13 mouse cellular contexts compared by ENCODE assay signal in the genomic region with DNA sequence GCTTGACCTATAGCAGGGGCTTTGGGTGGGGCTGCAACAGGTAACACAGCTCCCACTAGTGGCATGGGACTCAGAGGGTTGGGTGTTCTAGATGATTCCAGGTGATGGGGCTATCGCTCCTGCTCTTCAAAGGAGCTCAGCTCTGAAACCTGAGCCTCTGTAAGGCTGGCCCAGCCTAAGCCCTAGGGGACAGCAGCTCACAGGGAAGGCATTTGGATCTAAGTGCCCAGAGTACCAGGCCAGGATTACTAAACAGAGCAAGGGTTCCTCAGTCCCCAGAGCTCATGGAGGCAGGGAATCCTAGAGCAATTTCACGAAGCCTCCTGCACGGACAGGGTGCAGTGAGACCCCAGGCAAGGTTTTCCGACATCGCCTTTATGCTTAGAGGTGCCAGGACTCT. TPM values are rescaled to one million over a fixed set of nuclear protein-coding genes. Genes with fewer than 3 reads are reported as not detected.
DNase-seq lines count a peak whose midpoint lies in the region; ATAC-seq and TF ChIP-seq lines count a peak whose summit lies in the region.
"Had no signal": no experiment of that assay in that cellular context is flagged by ENCODE, and none has a peak within 500 bp of the region (broad histone marks: within the 10 kb centered on the region; RNA-seq: fewer than 3 reads in every experiment).

No protein-coding gene starts in this region.

- TF ChIP-seq CTCF in stomach, postnatal 0 days (IDR thresholded peaks at IDR 0.05; ENCODE audit: low read depth): peak; percentile 23; the same call in 1 of the 2 replicates

- peak overlapping the region; percentile 32; the same call in 1 of the 2 replicates for H3K27ac ChIP-seq in heart, embryonic 12.5 days (ENCODE audit: poor library complexity, severe bottlenecking)
- no peak overlapping the region for H3K27ac ChIP-seq in lung, embryonic 16.5 days (ENCODE audit: low read length)
- no peak overlapping the region for H3K27ac ChIP-seq in intestine, embryonic 15.5 days
- no peak overlapping the region for H3K27ac ChIP-seq in stomach, postnatal 0 days (replicated peaks)
- H3K27ac ChIP-seq: forebrain, embryonic 12.5 days had no signal

- peaks cover 30% of the 10 kb centered on the region for H3K4me1 ChIP-seq in heart, embryonic 12.5 days (replicated peaks)
- H3K4me1 ChIP-seq in lung, embryonic 16.5 days (replicated peaks; ENCODE audit: control insufficient read depth, insufficient read depth, low read length): peaks cover 24% of the 10 kb centered on the region
- peaks cover 20% of the 10 kb centered on the region for H3K4me1 ChIP-seq in intestine, embryonic 15.5 days (replicated peaks)
- no peaks in the 10 kb centered on the region for H3K4me1 ChIP-seq in stomach, postnatal 0 days (replicated peaks; ENCODE audit: control insufficient read depth, insufficient read depth)

- H3K36me3 ChIP-seq in heart, embryonic 12.5 days: no peaks in the 10 kb centered on the region
- no peaks in the 10 kb centered on the region for H3K36me3 ChIP-seq in lung, embryonic 16.5 days (ENCODE audit: control insufficient read depth, insufficient read depth, low read length)
- no peaks in the 10 kb centered on the region for H3K36me3 ChIP-seq in intestine, embryonic 15.5 days
- H3K36me3 ChIP-seq in stomach, postnatal 0 days (ENCODE audit: control insufficient read depth, insufficient read depth, low read length): no peaks in the 10 kb centered on the region
- H3K36me3 ChIP-seq: forebrain, embryonic 12.5 days had no signal

- 74% methylated on average over 5 of the region's 5 CpGs for WGBS in heart, embryonic 12.5 days
- WGBS in lung, embryonic 16.5 days: 83% methylated on average over 5 of the region's 5 CpGs
- WGBS in intestine, embryonic 15.5 days: 86% methylated on average over 5 of the region's 5 CpGs
- 74% methylated on average over 5 of the region's 5 CpGs for WGBS in stomach, postnatal 0 days

- H3K9me3 ChIP-seq in heart, embryonic 12.5 days (replicated peaks): no peaks in the 10 kb centered on the region
- H3K9me3 ChIP-seq in lung, embryonic 16.5 days (ENCODE audit: control insufficient read depth, low read length): no peaks in the 10 kb centered on the region
- no peaks in the 10 kb centered on the region for H3K9me3 ChIP-seq in intestine, embryonic 15.5 days
- H3K9me3 ChIP-seq in stomach, postnatal 0 days (ENCODE audit: control insufficient read depth, low read length): no peaks in the 10 kb centered on the region
- H3K9me3 ChIP-seq: forebrain, embryonic 12.5 days had no signal

- no peak for ATAC-seq in heart, embryonic 12.5 days (ENCODE audit: insufficient number of reproducible peaks, low FRiP score)
- no peak for ATAC-seq in lung, embryonic 16.5 days (ENCODE audit: low read depth)
- no peak for ATAC-seq in intestine, embryonic 15.5 days
- ATAC-seq in stomach, postnatal 0 days (ENCODE audit: low FRiP score, low TSS enrichment): no peak
- ATAC-seq: midbrain, embryonic 16.5 days had no signal

- H3K9ac ChIP-seq in heart, embryonic 12.5 days: peak overlapping the region; percentile 59
- H3K9ac ChIP-seq in lung, embryonic 16.5 days (ENCODE audit: low read length): peak overlapping the region; percentile 50
- H3K9ac ChIP-seq in intestine, embryonic 15.5 days: no peak overlapping the region
- no peak overlapping the region for H3K9ac ChIP-seq in stomach, postnatal 0 days (ENCODE audit: low read length)
- H3K9ac ChIP-seq: forebrain, embryonic 12.5 days had no signal

- DNase-seq in heart, adult 8-10 months (ENCODE audit: low spot score): no peak
- no peak for DNase-seq in lung, postnatal 14 days
- DNase-seq in stomach, postnatal 0 days (ENCODE audit: low spot score): no peak
- DNase-seq in ovary, postnatal 36 days (ENCODE audit: low spot score): no peak
- no peak for DNase-seq in spleen, postnatal 14 days (ENCODE audit: low spot score in 2 of 2)

- TF ChIP-seq EP300 in stomach, postnatal 0 days (optimal IDR thresholded peaks at IDR 0.05): no peak

- peak overlapping the region; percentile 56 for H3K4me2 ChIP-seq in heart, embryonic 12.5 days
- peak overlapping the region; percentile 49 for H3K4me2 ChIP-seq in lung, embryonic 16.5 days (ENCODE audit: low read depth, low read length)
- H3K4me2 ChIP-seq in intestine, embryonic 15.5 days (replicated peaks): peak overlapping the region; percentile 9; the same call in 1 of the 2 replicates
- 0 out of 2 replicates have a peak overlapping the region, but pooled peaks have one; percentile 1 for H3K4me2 ChIP-seq in stomach, postnatal 0 days (replicated peaks; ENCODE audit: low read depth)
- H3K4me2 ChIP-seq: forebrain, embryonic 12.5 days had no signal

- H3K27me3 ChIP-seq in heart, embryonic 12.5 days (replicated peaks): no peaks in the 10 kb centered on the region
- no peaks in the 10 kb centered on the region for H3K27me3 ChIP-seq in lung, embryonic 16.5 days (ENCODE audit: control insufficient read depth, insufficient read depth, low read depth, low read length)
- no peaks in the 10 kb centered on the region for H3K27me3 ChIP-seq in intestine, embryonic 15.5 days (replicated peaks)
- H3K27me3 ChIP-seq in stomach, postnatal 0 days (ENCODE audit: control insufficient read depth, insufficient read depth, low read length): no peaks in the 10 kb centered on the region
- H3K27me3 ChIP-seq: forebrain, embryonic 12.5 days had no signal

- H3K4me3 ChIP-seq in heart, embryonic 12.5 days: peak overlapping the region; percentile 46
- H3K4me3 ChIP-seq in lung, embryonic 16.5 days (ENCODE audit: low read length): peak overlapping the region; percentile 40
- no peak overlapping the region for H3K4me3 ChIP-seq in intestine, embryonic 15.5 days (replicated peaks)
- 0 out of 2 replicates have a peak overlapping the region, but pooled peaks have one; percentile 2 for H3K4me3 ChIP-seq in stomach, postnatal 0 days (ENCODE audit: low read depth, low read length)
- H3K4me3 ChIP-seq: forebrain, embryonic 12.5 days had no signal

RNA-seq across cellular contexts. Expression of gene Mmrn2, which starts 0.7 kb away (rescaled TPM):
- polyA plus RNA-seq in heart, embryonic 12.5 days (2016; fragmentation: Nextera tagmentation; extraction: Ambion mirVana): 31.3 and 32.0 TPM in 2 replicates
- total RNA-seq in heart, adult 8-10 months (2022): 10 to 100 TPM; 36.6 to 47.3 (median 43.5) TPM
- polyA plus RNA-seq in lung, embryonic 16.5 days (2015; fragmentation: Nextera tagmentation; extraction: Ambion mirVana): 14.8 and 15.6 TPM in 2 replicates
- polyA plus RNA-seq in intestine, embryonic 15.5 days (2015; fragmentation: Nextera tagmentation; extraction: Ambion mirVana): 7.9 and 9.0 TPM in 2 replicates
- 4.1 TPM in 2 replicates for polyA plus RNA-seq in stomach, postnatal 0 days (2015; fragmentation: Nextera tagmentation; extraction: Ambion mirVana)

RNA-seq across cellular contexts. Expression of gene Sncg, which starts 1.4 kb away (rescaled TPM):
- 1.9 and 2.3 TPM in 2 replicates for polyA plus RNA-seq in heart, embryonic 12.5 days (2016; fragmentation: Nextera tagmentation; extraction: Ambion mirVana)
- total RNA-seq in heart, adult 8-10 months (2022): 10 to 100 TPM; 12.6 to 19.4 (median 15.2) TPM
- polyA plus RNA-seq in lung, embryonic 16.5 days (2015; fragmentation: Nextera tagmentation; extraction: Ambion mirVana): 6.8 and 8.0 TPM in 2 replicates
- polyA plus RNA-seq in intestine, embryonic 15.5 days (2015; fragmentation: Nextera tagmentation; extraction: Ambion mirVana): 37.4 and 38.2 TPM in 2 replicates
- polyA plus RNA-seq in stomach, postnatal 0 days (2015; fragmentation: Nextera tagmentation; extraction: Ambion mirVana): 29.0 and 29.7 TPM in 2 replicates

RNA-seq across cellular contexts. Expression of gene Fam25c, which starts 20.7 kb away (rescaled TPM):
- not detected in 2 replicates for polyA plus RNA-seq in heart, embryonic 12.5 days (2016; fragmentation: Nextera tagmentation; extraction: Ambion mirVana)
- total RNA-seq in heart, adult 8-10 months (2022): not detected
- 1.0 TPM in 1 of 2 replicates, not detected in the other for polyA plus RNA-seq in lung, embryonic 16.5 days (2015; fragmentation: Nextera tagmentation; extraction: Ambion mirVana)
- polyA plus RNA-seq in intestine, embryonic 15.5 days (2015; fragmentation: Nextera tagmentation; extraction: Ambion mirVana): not detected in 2 replicates
- polyA plus RNA-seq in stomach, postnatal 0 days (2015; fragmentation: Nextera tagmentation; extraction: Ambion mirVana): 793 and 847 TPM in 2 replicates
- total RNA-seq: adrenal gland, postnatal 36 days; left cerebral cortex, postnatal 14 days had no signal
- polyA plus RNA-seq: forebrain, embryonic 12.5 days; midbrain, embryonic 16.5 days; testis, adult 2 months had no signal

Comparison
In these comparisons a context has a peak if more than half of its experiments do, and no peak if none do; other contexts are left out.
1. H3K4me2 ChIP-seq: peak in every context shown above with its lines; median percentile 56 in heart, embryonic 12.5 days; 49 in lung, embryonic 16.5 days; 9 in intestine, embryonic 15.5 days; 1 in stomach, postnatal 0 days.
2. H3K9ac ChIP-seq: peak in heart, embryonic 12.5 days (single experiment) and lung, embryonic 16.5 days (single experiment); none in intestine, embryonic 15.5 days (single experiment) and stomach, postnatal 0 days (single experiment).
3. RNA of gene Fam25c, which starts 20.7 kb away (polyA plus RNA-seq): 793 to 847 TPM in stomach, postnatal 0 days; 1.0 TPM in lung, embryonic 16.5 days, not detected in heart, embryonic 12.5 days and not detected in intestine, embryonic 15.5 days; every median in the first group is over 100 times any median in the second.